Mouse (Mus musculus) left cerebral cortex, postnatal 36 days (tissue): Measurements from ENCODE around the gene Pds5a. TPM values are rescaled to one million over a fixed set of nuclear protein-coding genes. Genes with fewer than 3 reads are reported as not detected.
A peak's percentile ranks its signal among the peaks of the same experiment; 100 is the strongest.
"Not testable (repeated sequence)": the region's sequence is repeated elsewhere in the genome, so short reads cannot be mapped to it uniquely, and the experiment has no call there.

Experiments
- DNase-seq, 2 experiments: peaks; one replicate each; pipeline ENCODE4 v3.0.0; 2021 to 2022; ENCODE audit warnings: low spot score in 2 of 2, mixed read lengths in 1 of 2
- intact Hi-C: fragments of 180-260 bp; cut with DNase I; formaldehyde crosslinking; loops from one replicate; pipeline ENCODE4 v1.15.1; 2025
- total RNA-seq, 2 experiments: library from RNA; stranded (reverse); gene quantifications; 2 replicates each; pipeline ENCODE4 v1.2.3; 2021

Pds5a gene
- total RNA-seq, 2 experiments from 2014 or later = 64.7 to 83.6 TPM

GRCm38 (mm10) chr5:65698759-65699136 is 675 bp upstream of the Pds5a start:
- intact Hi-C loops = loop anchor here (1.0 to 5.0 kb wide), 2 partner anchors 66 to 296 kb away; no protein-coding TSS in a partner anchor
- no peak for DNase-seq

- peak in 1 of 2 experiments; percentile 50 for DNase-seq
- intact Hi-C loops = loop anchor here (2.0 to 5.0 kb wide), 3 partner anchors 161 to 295 kb away; partner anchors contain the start of genes Gm43552, Smim14 and Ube2k
These were observed 612 bp downstream of the Pds5a start for GRCm38 (mm10) chr5:65697486-65697835.

- intact Hi-C loops = loop anchor here (2.0 to 5.0 kb wide), 3 partner anchors 160 to 295 kb away; partner anchors contain the start of genes Gm43552, Smim14 and Ube2k
These were observed 1.1 kb downstream of the Pds5a start for GRCm38 (mm10) chr5:65696821-65697485.

GRCm38 (mm10) chr5:65694076-65694475 is 4.0 kb downstream of the Pds5a start:
- intact Hi-C loops, DNase-seq: not testable (repeated sequence)

More at GRCm38 (mm10) chr5:65696821-65697485, 1.1 kb downstream of the Pds5a start:
- DNase-seq = peak; percentile 69 to 74

- no peak for DNase-seq
- intact Hi-C loops = no loop called here
These were observed 5.1 kb downstream of the Pds5a start for GRCm38 (mm10) chr5:65693018-65693417.

- intact Hi-C loops = no loop called here
- no peak for DNase-seq
These were observed 9.3 kb downstream of the Pds5a start for GRCm38 (mm10) chr5:65688806-65689205.

- intact Hi-C loops = no loop called here
- DNase-seq = no peak
These were observed 11.3 kb downstream of the Pds5a start for GRCm38 (mm10) chr5:65686806-65687205.

GRCm38 (mm10) chr5:65678826-65679225 is 19.2 kb downstream of the Pds5a start:
- peak; percentile 10 to 12 for DNase-seq
- intact Hi-C loops = no loop called here

GRCm38 (mm10) chr5:65672162-65672561 is 25.9 kb downstream of the Pds5a start:
- intact Hi-C loops = no loop called here
- DNase-seq = no peak

GRCm38 (mm10) chr5:65667644-65668043 is 30.4 kb downstream of the Pds5a start:
- no peak for DNase-seq
- intact Hi-C loops = no loop called here

- DNase-seq = no peak
- intact Hi-C loops = no loop called here
These were observed 32.7 kb downstream of the Pds5a start for GRCm38 (mm10) chr5:65665370-65665769.

GRCm38 (mm10) chr5:65661958-65662357 is 36.1 kb downstream of the Pds5a start:
- no peak for DNase-seq
- intact Hi-C loops = no loop called here

GRCm38 (mm10) chr5:65653786-65654185 is 44.3 kb downstream of the Pds5a start:
- no peak for DNase-seq
- intact Hi-C loops = no loop called here

- intact Hi-C loops = no loop called here
- DNase-seq = no peak
These were observed 59.2 kb downstream of the Pds5a start for GRCm38 (mm10) chr5:65638896-65639295.

GRCm38 (mm10) chr5:65624340-65624739 is 73.7 kb downstream of the Pds5a start:
- intact Hi-C loops = no loop called here
- DNase-seq = no peak

- intact Hi-C loops = no loop called here
- DNase-seq = no peak
These were observed 84.7 kb downstream of the Pds5a start for GRCm38 (mm10) chr5:65613152-65613924.

GRCm38 (mm10) chr5:65610541-65610940 is 87.5 kb downstream of the Pds5a start:
- DNase-seq = no peak
- intact Hi-C loops = no loop called here

- no peak for DNase-seq
These were observed 88.3 kb downstream of the Pds5a start for GRCm38 (mm10) chr5:65609769-65610168.

GRCm38 (mm10) chr5:65606820-65607219 is 91.3 kb downstream of the Pds5a start:
- intact Hi-C loops = no loop called here
- DNase-seq = no peak

More at GRCm38 (mm10) chr5:65609769-65610168, 88.3 kb downstream of the Pds5a start:
- intact Hi-C loops = no loop called here

- intact Hi-C loops = no loop called here
- DNase-seq = no peak
These were observed 98.4 kb downstream of the Pds5a start for GRCm38 (mm10) chr5:65599681-65600080.

GRCm38 (mm10) chr5:65592421-65592820 is 105.7 kb downstream of the Pds5a start:
- intact Hi-C loops = no loop called here
- no peak for DNase-seq
